Mouse (Mus musculus): ENCODE measurements at regions not wholly inside any gene's neighbourhood (a gene's known extent, or its start where the extent isn't known, plus 50 kb on each side); places are given as distances from the start of the nearest gene placed in this dataset.
"Not testable (repeated sequence)": the region's sequence is repeated elsewhere in the genome, so short reads cannot be mapped to it uniquely, and the experiment has no call there.

- no peak for DNase-seq (ENCODE audit: low spot score)
These were observed 200.4 kb downstream of the Fam43a start for GRCm38 (mm10) chr16:30799699-30800483.

- DNase-seq (ENCODE audit: low spot score) = no peak
These were observed 204.5 kb downstream of the Fam43a start for GRCm38 (mm10) chr16:30804018-30804417.

GRCm38 (mm10) chr16:30806206-30806605 is 206.7 kb downstream of the Fam43a start:
- not testable (repeated sequence) for DNase-seq (ENCODE audit: low spot score)

- DNase-seq (ENCODE audit: low spot score) = no peak
These were observed 219.1 kb downstream of the Fam43a start for GRCm38 (mm10) chr16:30818541-30819120.

GRCm38 (mm10) chr16:30819342-30819741 is 219.8 kb downstream of the Fam43a start:
- no peak for DNase-seq (ENCODE audit: low spot score)

- DNase-seq (ENCODE audit: low spot score) = peak; percentile 14
These were observed 220.7 kb downstream of the Fam43a start for GRCm38 (mm10) chr16:30820234-30820633.

- no peak for DNase-seq (ENCODE audit: low spot score)
These were observed 221.2 kb downstream of the Fam43a start for GRCm38 (mm10) chr16:30820761-30821160.

GRCm38 (mm10) chr16:30821191-30821910 is 221.8 kb downstream of the Fam43a start:
- DNase-seq (ENCODE audit: low spot score) = peak; percentile 60

GRCm38 (mm10) chr16:30821911-30822578 is 222.5 kb downstream of the Fam43a start:
- peak; percentile 50 for DNase-seq (ENCODE audit: low spot score)

- no peak for DNase-seq (ENCODE audit: low spot score)
These were observed 226.6 kb downstream of the Fam43a start for GRCm38 (mm10) chr16:30826128-30826527.

GRCm38 (mm10) chr16:30827901-30828608 is 228.5 kb downstream of the Fam43a start:
- peak; percentile 72 for DNase-seq (ENCODE audit: low spot score)

- DNase-seq (ENCODE audit: low spot score) = no peak
These were observed 235.0 kb downstream of the Fam43a start for GRCm38 (mm10) chr16:30834561-30834960.

- DNase-seq (ENCODE audit: low spot score) = no peak
These were observed 236.2 kb downstream of the Fam43a start for GRCm38 (mm10) chr16:30835678-30836077.

GRCm38 (mm10) chr16:30842831-30843230 is 238.4 kb downstream of the Xxylt1 start:
- DNase-seq (ENCODE audit: low spot score) = no peak

GRCm38 (mm10) chr16:30852595-30852994 is 228.6 kb downstream of the Xxylt1 start:
- DNase-seq (ENCODE audit: low spot score) = no peak

- no peak for DNase-seq (ENCODE audit: low spot score)
These were observed 226.5 kb downstream of the Xxylt1 start for GRCm38 (mm10) chr16:30854716-30855115.

GRCm38 (mm10) chr16:30857656-30858055 is 223.6 kb downstream of the Xxylt1 start:
- no peak for DNase-seq (ENCODE audit: low spot score)

GRCm38 (mm10) chr16:30869136-30869909 is 211.9 kb downstream of the Xxylt1 start:
- DNase-seq (ENCODE audit: low spot score) = no peak

- peak; percentile 23 for DNase-seq (ENCODE audit: low spot score)
These were observed 211.1 kb downstream of the Xxylt1 start for GRCm38 (mm10) chr16:30870110-30870509.

- no peak for DNase-seq (ENCODE audit: low spot score)
These were observed 210.6 kb downstream of the Xxylt1 start for GRCm38 (mm10) chr16:30870676-30871075.

- DNase-seq (ENCODE audit: low spot score) = no peak
These were observed 209.1 kb downstream of the Xxylt1 start for GRCm38 (mm10) chr16:30872147-30872546.

Measured in urinary bladder, postnatal 14 days (tissue).